Mouse (Mus musculus): Measurements from ENCODE around the gene Mrgprh.

- TF ChIP-seq CTCF (IDR thresholded peaks at IDR 0.05; ENCODE audit: insufficient read depth, low read length) (no peak), POLR2A (IDR thresholded peaks at IDR 0.05; ENCODE audit: borderline replicate concordance, extremely low read depth, low read depth, low read length) (no peak)
Observed at GRCm38 (mm10) chr17:12875734-12876133, at the start of gene Mrgprh.

Data from lung, adult 2 months (tissue).